Mouse (Mus musculus) erythroid progenitor cell, adult 5-6 weeks (primary cell): ENCODE measurements around the gene Aars2. TPM values are rescaled to one million over a fixed set of nuclear protein-coding genes. Genes with fewer than 3 reads are reported as not detected.

ENCODE experiments used
- ATAC-seq: replicated peaks from 2 replicates; pipeline ENCODE4 v1.8.0; 2016; ENCODE audit warnings: moderate number of reproducible peaks, mild to moderate bottlenecking, moderate TSS enrichment, inconsistent platforms; ENCODE audit not compliant: poor library complexity, low FRiP score, severe bottlenecking
- total RNA-seq, 2 experiments: library from RNA; stranded (forward) in 1 of 2; stranded (reverse) in 1 of 2; fragments of 150-400 nt in 1 of 2; fragments of 186-747, 209-891 nt in 1 of 2; gene quantifications; 2 replicates each; pipeline versions ENCODE4 v1.2.3 to v1.2.4; 2015 to 2017; ENCODE audit warnings: low replicate concordance in 2 of 2

The Aars2 gene
- total RNA-seq, 2 experiments from 2014 or later = 0.42 to 0.76 TPM

- ATAC-seq = no peak
Observed at GRCm38 (mm10) chr17:45498397-45498796, 8.2 kb upstream of the Aars2 start.

GRCm38 (mm10) chr17:45499516-45499915 lies 7.1 kb upstream of the Aars2 start:
- no peak for ATAC-seq

- ATAC-seq = no peak
Observed at GRCm38 (mm10) chr17:45500981-45501380, 5.7 kb upstream of the Aars2 start.

- ATAC-seq = no peak
Observed at GRCm38 (mm10) chr17:45502324-45502723, 4.3 kb upstream of the Aars2 start.

- no peak for ATAC-seq
Observed at GRCm38 (mm10) chr17:45503301-45503973, 3.2 kb upstream of the Aars2 start.

GRCm38 (mm10) chr17:45505941-45506465 lies 638 bp upstream of the Aars2 start:
- ATAC-seq = no peak

- ATAC-seq = no peak
Observed at GRCm38 (mm10) chr17:45510871-45511270, 4.2 kb downstream of the Aars2 start.

GRCm38 (mm10) chr17:45511757-45512156 lies 5.1 kb downstream of the Aars2 start:
- ATAC-seq = no peak

- ATAC-seq = no peak
Observed at GRCm38 (mm10) chr17:45515204-45515726, 8.6 kb downstream of the Aars2 start.

GRCm38 (mm10) chr17:45515806-45516205 lies 9.2 kb downstream of the Aars2 start:
- ATAC-seq = no peak

GRCm38 (mm10) chr17:45516488-45516887 lies 9.8 kb downstream of the Aars2 start:
- peak; percentile 73 for ATAC-seq

GRCm38 (mm10) chr17:45517135-45517534 lies 10.5 kb downstream of the Aars2 start:
- no peak for ATAC-seq

GRCm38 (mm10) chr17:45517549-45518215 lies 11.0 kb downstream of the Aars2 start:
- no peak for ATAC-seq

- ATAC-seq = no peak
Observed at GRCm38 (mm10) chr17:45518766-45519475, 12.3 kb downstream of the Aars2 start.

- ATAC-seq = no peak
Observed at GRCm38 (mm10) chr17:45520136-45520535, 13.5 kb downstream of the Aars2 start.

- ATAC-seq = no peak
Observed at GRCm38 (mm10) chr17:45523263-45523662, 16.6 kb downstream of the Aars2 start, which contains the start of gene Tcte1. TSS of gene Tcte1 (plus strand) at chr17:45523434.

GRCm38 (mm10) chr17:45524961-45525360 lies 18.3 kb downstream of the Aars2 start:
- ATAC-seq = no peak

- ATAC-seq = no peak
Observed at GRCm38 (mm10) chr17:45526571-45526970, 19.9 kb downstream of the Aars2 start.

- ATAC-seq = no peak
Observed at GRCm38 (mm10) chr17:45530346-45530782, 23.7 kb downstream of the Aars2 start.

- no peak for ATAC-seq
Observed at GRCm38 (mm10) chr17:45532896-45533295, 26.3 kb downstream of the Aars2 start.
